Mouse (Mus musculus) spleen, adult 2 months (tissue): Measurements from ENCODE around the gene Vmn2r20.

ENCODE experiments used
- CTCF ChIP-seq: fragments of 200-500 bp; IDR thresholded peaks from 2 replicates; pipeline ENCODE4 v1.5.1; 2011; ENCODE audit warnings: mild to moderate bottlenecking, inconsistent platforms; ENCODE audit not compliant: insufficient read depth, insufficient read length, insufficient replicate concordance; ENCODE audit errors: extremely low read depth
- POLR2A ChIP-seq: fragments of 200-500 bp; IDR thresholded peaks from 2 replicates; pipeline ENCODE4 v1.6.1; 2011; ENCODE audit warnings: low read depth, low read length, inconsistent platforms

DNA sequence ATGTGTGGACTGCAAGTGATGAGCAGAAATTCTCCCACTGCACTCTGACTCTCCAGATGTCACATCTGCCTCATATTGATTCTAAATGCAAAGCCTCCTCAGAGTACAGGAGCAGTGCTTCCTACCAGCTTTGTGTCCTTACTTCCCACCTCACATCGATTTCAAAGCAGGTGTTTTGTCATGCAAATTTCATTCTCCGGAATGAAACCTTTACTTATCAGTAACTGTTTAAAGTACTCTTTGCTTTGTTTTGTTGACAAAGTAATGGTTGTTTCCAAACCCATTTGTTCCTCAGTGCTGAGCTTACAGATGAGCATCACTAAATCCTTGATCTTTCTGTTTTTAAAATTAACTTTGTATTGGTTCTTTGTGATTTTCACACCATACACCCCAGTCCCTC is 85.4 kb downstream of the Vmn2r20 start:
- no peak for TF ChIP-seq CTCF
- no peak for TF ChIP-seq POLR2A
